Mouse (Mus musculus): ENCODE measurements around the gene Terf2ip. TPM values are rescaled to one million over a fixed set of nuclear protein-coding genes. Genes with fewer than 3 reads are reported as not detected.
A peak's percentile ranks its signal among the peaks of the same experiment; 100 is the strongest.

The Terf2ip gene
- polyA plus RNA-seq, 1 experiment from 2014 or later = 21.3 TPM

GRCm38 (mm10) chr8:111968991-111969390 is 42.2 kb upstream of the Terf2ip start:
- 54% methylated on average over 5 of the region's 5 CpGs for WGBS
- no peaks in the 10 kb centered on the region for H3K9me3 ChIP-seq (ENCODE audit: control insufficient read depth, low read length)
- no peaks in the 10 kb centered on the region for H3K27me3 ChIP-seq (replicated peaks; ENCODE audit: control insufficient read depth, insufficient read depth, low read length)
- H3K4me1 ChIP-seq (replicated peaks; ENCODE audit: control insufficient read depth, insufficient read depth, low read length) = no peaks in the 10 kb centered on the region
- no peak overlapping the region for H3K9ac ChIP-seq (ENCODE audit: low read length)
- H3K27ac ChIP-seq (ENCODE audit: low read depth) = no peak overlapping the region
- no peak overlapping the region for H3K4me2 ChIP-seq (ENCODE audit: low read length)
- H3K36me3 ChIP-seq (ENCODE audit: control insufficient read depth, insufficient read depth, low read length) = peaks cover 12% of the 10 kb centered on the region; the same call in 1 of the 2 replicates
- H3K4me3 ChIP-seq (ENCODE audit: low read depth, low read length) = no peak overlapping the region
- no peak for ATAC-seq (replicated peaks; ENCODE audit: low FRiP score, low TSS enrichment, low read depth)
- DNase-seq (ENCODE audit: low spot score) = no peak

DNA sequence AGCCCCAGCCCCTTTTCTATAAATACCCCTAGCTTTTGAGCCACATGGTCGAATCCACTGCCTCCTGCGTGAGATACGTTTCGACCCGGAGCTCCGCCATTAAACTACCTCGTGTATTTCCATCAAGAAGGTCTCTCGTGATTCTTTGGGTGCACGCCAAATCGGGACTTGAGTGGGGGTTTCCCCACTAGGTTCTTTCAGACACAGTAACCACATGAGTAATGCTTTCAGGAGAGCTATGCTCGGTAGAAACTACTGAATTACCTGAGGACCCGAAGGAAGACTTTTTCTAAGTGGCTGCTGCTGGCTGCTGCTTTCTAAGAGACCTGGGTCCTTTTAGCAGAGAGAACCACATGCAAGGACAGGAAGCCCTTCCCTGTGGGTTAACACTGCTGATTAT is 37.1 kb upstream of the Terf2ip start:
- Histone ChIP-seq H3K9ac (ENCODE audit: low read length) (no peak overlapping the region), H3K9me3 (ENCODE audit: control insufficient read depth, low read length) (0 out of 2 replicates have a peak, but pooled peaks cover 3% of the 10 kb centered on the region), H3K4me3 (ENCODE audit: low read depth, low read length) (no peak overlapping the region), H3K36me3 (ENCODE audit: control insufficient read depth, insufficient read depth, low read length) (peaks cover 32% of the 10 kb centered on the region), H3K27ac (ENCODE audit: low read depth) (no peak overlapping the region), H3K27me3 (replicated peaks; ENCODE audit: control insufficient read depth, insufficient read depth, low read length) (no peaks in the 10 kb centered on the region), H3K4me1 (replicated peaks; ENCODE audit: control insufficient read depth, insufficient read depth, low read length) (no peaks in the 10 kb centered on the region), H3K4me2 (ENCODE audit: low read length) (no peak overlapping the region)
- ATAC-seq (replicated peaks; ENCODE audit: low FRiP score, low TSS enrichment, low read depth) (no peak), DNase-seq (ENCODE audit: low spot score) (no peak)
- 95% methylated on average over 12 of the region's 12 CpGs for WGBS

GRCm38 (mm10) chr8:111975706-111976105 is 35.5 kb upstream of the Terf2ip start:
- Histone ChIP-seq H3K9ac (ENCODE audit: low read length) (no peak overlapping the region), H3K4me1 (replicated peaks; ENCODE audit: control insufficient read depth, insufficient read depth, low read length) (no peaks in the 10 kb centered on the region), H3K9me3 (ENCODE audit: control insufficient read depth, low read length) (0 out of 2 replicates have a peak, but pooled peaks cover 3% of the 10 kb centered on the region), H3K4me3 (ENCODE audit: low read depth, low read length) (no peak overlapping the region), H3K27me3 (replicated peaks; ENCODE audit: control insufficient read depth, insufficient read depth, low read length) (no peaks in the 10 kb centered on the region), H3K4me2 (ENCODE audit: low read length) (no peak overlapping the region), H3K27ac (ENCODE audit: low read depth) (no peak overlapping the region), H3K36me3 (ENCODE audit: control insufficient read depth, insufficient read depth, low read length) (peaks cover 39% of the 10 kb centered on the region)
- WGBS = 95% methylated on average over 2 of the region's 2 CpGs
- ATAC-seq (replicated peaks; ENCODE audit: low FRiP score, low TSS enrichment, low read depth) (no peak), DNase-seq (ENCODE audit: low spot score) (no peak)

DNA sequence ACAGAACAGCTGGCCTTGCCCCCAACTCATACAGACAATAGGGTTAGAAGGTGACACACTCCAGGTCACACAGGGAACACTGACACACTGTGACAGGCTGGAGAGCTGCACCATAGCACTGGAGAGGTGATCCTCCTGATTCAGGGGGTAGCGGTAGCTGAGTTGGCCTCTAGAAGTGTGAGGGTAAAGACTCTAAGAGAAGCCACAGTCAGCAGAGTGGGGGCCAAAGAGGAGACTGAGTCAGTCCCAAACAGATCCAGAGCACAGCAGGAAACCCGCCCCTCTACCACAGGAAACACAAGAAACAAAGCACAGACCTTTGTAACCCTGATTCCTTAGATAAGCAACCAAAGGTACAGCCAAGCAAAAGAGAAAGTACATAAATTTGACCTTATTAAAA is 34.9 kb upstream of the Terf2ip start:
- peaks cover 39% of the 10 kb centered on the region for H3K36me3 ChIP-seq (ENCODE audit: control insufficient read depth, insufficient read depth, low read length)
- ATAC-seq (replicated peaks; ENCODE audit: low FRiP score, low TSS enrichment, low read depth) = no peak

DNA sequence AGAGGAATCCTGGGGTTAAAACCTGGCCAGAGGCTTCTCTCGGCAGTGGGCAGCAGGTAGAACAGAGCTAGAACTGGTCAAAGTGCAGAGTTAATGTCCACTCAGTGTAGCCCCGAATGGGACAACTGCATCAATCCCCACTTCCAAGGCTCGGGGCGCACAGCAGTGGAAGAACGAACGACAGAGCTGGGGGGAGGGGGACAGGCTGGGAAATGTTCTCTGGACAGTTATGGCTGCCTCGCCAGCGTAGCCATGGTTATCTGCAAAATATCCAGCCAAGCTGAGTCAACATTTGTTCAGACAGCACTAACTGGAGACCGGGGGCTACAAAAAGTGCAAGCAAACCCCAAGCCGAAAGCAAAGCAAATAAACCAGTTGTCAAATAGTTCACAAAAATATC is 33.1 kb upstream of the Terf2ip start:
- H3K27me3 ChIP-seq (replicated peaks; ENCODE audit: control insufficient read depth, insufficient read depth, low read length) = no peaks in the 10 kb centered on the region
- H3K36me3 ChIP-seq (ENCODE audit: control insufficient read depth, insufficient read depth, low read length) = peaks cover 46% of the 10 kb centered on the region
- H3K4me1 ChIP-seq (replicated peaks; ENCODE audit: control insufficient read depth, insufficient read depth, low read length) = no peaks in the 10 kb centered on the region
- H3K4me3 ChIP-seq (ENCODE audit: low read depth, low read length) = no peak overlapping the region
- 0 out of 2 replicates have a peak, but pooled peaks cover 3% of the 10 kb centered on the region for H3K9me3 ChIP-seq (ENCODE audit: control insufficient read depth, low read length)
- WGBS = 69% methylated on average over 10 of the region's 10 CpGs
- no peak overlapping the region for H3K27ac ChIP-seq (ENCODE audit: low read depth)
- no peak overlapping the region for H3K9ac ChIP-seq (ENCODE audit: low read length)
- DNase-seq (ENCODE audit: low spot score) (no peak), ATAC-seq (replicated peaks; ENCODE audit: low FRiP score, low TSS enrichment, low read depth) (no peak)
- no peak overlapping the region for H3K4me2 ChIP-seq (ENCODE audit: low read length)

More for the DNA sequence above, 34.9 kb upstream of the Terf2ip start:
- Histone ChIP-seq H3K27me3 (replicated peaks; ENCODE audit: control insufficient read depth, insufficient read depth, low read length) (no peaks in the 10 kb centered on the region), H3K9ac (ENCODE audit: low read length) (no peak overlapping the region), H3K4me1 (replicated peaks; ENCODE audit: control insufficient read depth, insufficient read depth, low read length) (no peaks in the 10 kb centered on the region), H3K4me3 (ENCODE audit: low read depth, low read length) (no peak overlapping the region), H3K9me3 (ENCODE audit: control insufficient read depth, low read length) (0 out of 2 replicates have a peak, but pooled peaks cover 3% of the 10 kb centered on the region), H3K4me2 (ENCODE audit: low read length) (no peak overlapping the region), H3K27ac (ENCODE audit: low read depth) (no peak overlapping the region)
- 87% methylated on average over 2 of the region's 2 CpGs for WGBS
- DNase-seq (ENCODE audit: low spot score) = no peak

GRCm38 (mm10) chr8:111982116-111982515 is 29.1 kb upstream of the Terf2ip start:
- Histone ChIP-seq H3K9me3 (ENCODE audit: control insufficient read depth, low read length) (no peaks in the 10 kb centered on the region), H3K27me3 (replicated peaks; ENCODE audit: control insufficient read depth, insufficient read depth, low read length) (no peaks in the 10 kb centered on the region), H3K4me1 (replicated peaks; ENCODE audit: control insufficient read depth, insufficient read depth, low read length) (no peaks in the 10 kb centered on the region), H3K27ac (ENCODE audit: low read depth) (no peak overlapping the region), H3K36me3 (ENCODE audit: control insufficient read depth, insufficient read depth, low read length) (peaks cover 61% of the 10 kb centered on the region), H3K4me2 (ENCODE audit: low read length) (no peak overlapping the region), H3K4me3 (ENCODE audit: low read depth, low read length) (no peak overlapping the region), H3K9ac (ENCODE audit: low read length) (no peak overlapping the region)
- WGBS = 78% methylated on average over 7 of the region's 7 CpGs
- no peak for ATAC-seq (replicated peaks; ENCODE audit: low FRiP score, low TSS enrichment, low read depth)
- no peak for DNase-seq (ENCODE audit: low spot score)

DNA sequence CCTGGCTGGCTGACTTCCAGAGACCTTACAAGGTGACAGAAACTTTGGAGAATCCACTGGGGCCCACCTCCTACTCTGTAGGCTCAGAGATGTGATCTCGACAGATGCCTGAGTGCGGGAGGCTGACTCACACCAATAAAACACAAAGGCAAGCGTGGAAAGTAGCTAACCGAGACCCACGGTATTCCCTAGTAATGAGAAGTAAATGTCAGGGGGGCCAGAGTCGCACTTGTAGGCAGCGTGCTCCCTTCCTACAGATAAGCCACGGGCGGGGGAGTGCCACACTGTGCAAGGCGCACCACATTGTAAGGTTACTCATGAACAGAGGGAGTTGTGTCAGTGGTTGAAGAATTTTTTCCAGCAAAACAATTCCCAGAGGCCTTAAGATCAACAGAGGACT is 26.7 kb upstream of the Terf2ip start:
- no peak overlapping the region for H3K4me3 ChIP-seq (ENCODE audit: low read depth, low read length)
- ATAC-seq (replicated peaks; ENCODE audit: low FRiP score, low TSS enrichment, low read depth) (no peak), DNase-seq (ENCODE audit: low spot score) (no peak)
- peaks cover 64% of the 10 kb centered on the region for H3K36me3 ChIP-seq (ENCODE audit: control insufficient read depth, insufficient read depth, low read length)
- no peaks in the 10 kb centered on the region for H3K4me1 ChIP-seq (replicated peaks; ENCODE audit: control insufficient read depth, insufficient read depth, low read length)
- 75% methylated on average over 10 of the region's 10 CpGs for WGBS
- no peak overlapping the region for H3K4me2 ChIP-seq (ENCODE audit: low read length)
- no peak overlapping the region for H3K9ac ChIP-seq (ENCODE audit: low read length)
- no peaks in the 10 kb centered on the region for H3K9me3 ChIP-seq (ENCODE audit: control insufficient read depth, low read length)
- no peaks in the 10 kb centered on the region for H3K27me3 ChIP-seq (replicated peaks; ENCODE audit: control insufficient read depth, insufficient read depth, low read length)
- H3K27ac ChIP-seq (ENCODE audit: low read depth) = no peak overlapping the region

- Histone ChIP-seq H3K4me3 (ENCODE audit: low read depth, low read length) (no peak overlapping the region), H3K4me1 (replicated peaks; ENCODE audit: control insufficient read depth, insufficient read depth, low read length) (peaks cover 6% of the 10 kb centered on the region), H3K27ac (ENCODE audit: low read depth) (no peak overlapping the region), H3K9ac (ENCODE audit: low read length) (no peak overlapping the region), H3K9me3 (ENCODE audit: control insufficient read depth, low read length) (no peaks in the 10 kb centered on the region), H3K36me3 (ENCODE audit: control insufficient read depth, insufficient read depth, low read length) (peaks cover 61% of the 10 kb centered on the region), H3K27me3 (replicated peaks; ENCODE audit: control insufficient read depth, insufficient read depth, low read length) (no peaks in the 10 kb centered on the region), H3K4me2 (ENCODE audit: low read length) (no peak overlapping the region)
- ATAC-seq (replicated peaks; ENCODE audit: low FRiP score, low TSS enrichment, low read depth) = no peak
- 16% methylated on average over 7 of the region's 7 CpGs for WGBS
- DNase-seq (ENCODE audit: low spot score) = peak; percentile 95
Observed at GRCm38 (mm10) chr8:111989911-111990310, 21.3 kb upstream of the Terf2ip start.

DNA sequence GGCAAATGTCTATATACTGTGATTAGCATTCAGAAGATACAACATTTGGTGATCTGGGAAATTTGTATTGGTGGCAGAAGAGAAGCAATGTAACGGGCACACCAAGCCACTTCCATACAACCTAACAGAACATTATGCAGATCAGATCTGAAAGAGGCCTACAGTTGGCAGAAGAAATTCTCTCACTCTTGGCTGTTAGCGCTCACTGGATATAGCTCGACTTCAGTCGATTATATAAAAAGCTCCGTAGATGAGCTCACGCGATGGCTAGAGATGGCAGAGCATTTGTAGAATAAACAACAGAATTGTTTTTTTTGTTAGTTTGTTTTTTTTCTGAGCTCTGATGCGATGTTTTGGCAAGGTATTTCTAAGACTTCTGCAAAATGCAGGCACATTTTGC is 19.9 kb upstream of the Terf2ip start:
- peaks cover 6% of the 10 kb centered on the region for H3K4me1 ChIP-seq (replicated peaks; ENCODE audit: control insufficient read depth, insufficient read depth, low read length)
- H3K4me2 ChIP-seq (ENCODE audit: low read length) = peak overlapping the region; percentile 85
- H3K4me3 ChIP-seq (ENCODE audit: low read depth, low read length) = peak overlapping the region; percentile 79
- DNase-seq (ENCODE audit: low spot score) (no peak), ATAC-seq (replicated peaks; ENCODE audit: low FRiP score, low TSS enrichment, low read depth) (no peak)
- no peaks in the 10 kb centered on the region for H3K9me3 ChIP-seq (ENCODE audit: control insufficient read depth, low read length)
- 52% methylated on average over 8 of the region's 8 CpGs for WGBS
- H3K9ac ChIP-seq (ENCODE audit: low read length) = peak overlapping the region; percentile 79
- H3K27ac ChIP-seq (ENCODE audit: low read depth) = no peak overlapping the region
- no peaks in the 10 kb centered on the region for H3K27me3 ChIP-seq (replicated peaks; ENCODE audit: control insufficient read depth, insufficient read depth, low read length)
- peaks cover 63% of the 10 kb centered on the region for H3K36me3 ChIP-seq (ENCODE audit: control insufficient read depth, insufficient read depth, low read length)
